Mouse (Mus musculus) cortical plate, adult 2 months (tissue): Measurements from ENCODE around the gene Lamc2.

Experiments
- CTCF ChIP-seq: fragments of 200-500 bp; IDR thresholded peaks from 2 replicates; pipeline ENCODE4 v1.5.1; 2011; ENCODE audit warnings: mild to moderate bottlenecking, control low read depth, low read length; ENCODE audit not compliant: insufficient read depth; ENCODE audit errors: extremely low read depth
- POLR2A ChIP-seq: fragments of 200-500 bp; IDR thresholded peaks from 2 replicates; pipeline ENCODE4 v1.6.1; 2011; ENCODE audit warnings: mild to moderate bottlenecking, low read length, control low read depth; ENCODE audit not compliant: insufficient read depth; ENCODE audit errors: extremely low read depth

GRCm38 (mm10) chr1:153093172-153093571 is 93.1 kb downstream of the Lamc2 start:
- TF ChIP-seq CTCF (no peak), POLR2A (no peak)
